Mouse (Mus musculus) kidney, embryonic 15.5 days (tissue): ENCODE data around the gene Ckb. TPM values are rescaled to one million over a fixed set of nuclear protein-coding genes. Genes with fewer than 3 reads are reported as not detected.

Source experiments
- ATAC-seq: fragments of 200-750 bp; cut with Nextera tagmentation; replicated peaks from 2 replicates; pipeline ENCODE4 v1.8.0; 2017; ENCODE audit warnings: moderate TSS enrichment; ENCODE audit not compliant: low FRiP score
- H3K27ac ChIP-seq: fragments of 300-500 bp; sonication (generic); 2 replicates; pipeline ENCODE4 v1.5.1; 2015; ENCODE audit warnings: mild to moderate bottlenecking, inconsistent platforms
- H3K27me3 ChIP-seq: fragments of 300-500 bp; sonication (generic); 2 replicates; pipeline ENCODE4 v1.6.1; 2015; ENCODE audit warnings: inconsistent platforms
- H3K36me3 ChIP-seq: fragments of 300-500 bp; sonication (generic); 2 replicates; pipeline ENCODE4 v1.6.1; 2015; ENCODE audit warnings: inconsistent platforms
- H3K4me1 ChIP-seq: fragments of 300-500 bp; sonication (generic); 2 replicates; pipeline ENCODE4 v1.6.1; 2015; ENCODE audit warnings: inconsistent platforms
- H3K4me2 ChIP-seq: fragments of 300-500 bp; sonication (generic); 2 replicates; pipeline ENCODE4 v1.6.1; 2015; ENCODE audit warnings: moderate library complexity, mild to moderate bottlenecking, inconsistent platforms
- H3K4me3 ChIP-seq: fragments of 300-500 bp; sonication (generic); replicated peaks from 2 replicates; pipeline ENCODE4 v1.5.1; 2015; ENCODE audit warnings: mild to moderate bottlenecking, inconsistent platforms
- H3K9ac ChIP-seq: fragments of 300-500 bp; sonication (generic); 2 replicates; pipeline ENCODE4 v1.6.1; 2015; ENCODE audit warnings: mild to moderate bottlenecking, inconsistent platforms
- H3K9me3 ChIP-seq: fragments of 300-500 bp; sonication (generic); replicated peaks from 2 replicates; pipeline ENCODE4 v1.6.1; 2016; ENCODE audit warnings: inconsistent platforms
- WGBS: fragments of 180-500 bp; shearing (Covaris S2); methylation state at CpG from one replicate; pipeline ENCODE4 v1.1.7; 2015; ENCODE audit warnings: mixed read lengths; 5-methylcytosine and 5-hydroxymethylcytosine counted together
- polyA plus RNA-seq: library from polyadenylated mRNA; unstranded; fragments of >200 nt; fragmentation: Nextera tagmentation; extraction: Ambion mirVana; gene quantifications from 2 replicates; pipeline ENCODE4 v1.2.1, GENCODE M21; 2015

Gene Ckb
- polyA plus RNA-seq, 1 experiment from 2014 or later, result 154 TPM

GRCm38 (mm10) chr12:111700920-111701458 lies 28.9 kb upstream of the Ckb start:
- no peaks in the 10 kb centered on the region for H3K36me3 ChIP-seq
- peaks cover 15% of the 10 kb centered on the region for H3K4me1 ChIP-seq
- H3K27ac ChIP-seq, result no peak overlapping the region
- no peaks in the 10 kb centered on the region for H3K27me3 ChIP-seq
- WGBS, result 47% methylated on average over 9 of the region's 9 CpGs
- no peaks in the 10 kb centered on the region for H3K9me3 ChIP-seq
- no peak overlapping the region for H3K4me3 ChIP-seq
- H3K4me2 ChIP-seq, result no peak overlapping the region
- no peak for ATAC-seq
- H3K9ac ChIP-seq, result no peak overlapping the region

GRCm38 (mm10) chr12:111699542-111699941 lies 27.4 kb upstream of the Ckb start:
- Histone ChIP-seq H3K9me3 (no peaks in the 10 kb centered on the region), H3K27me3 (no peaks in the 10 kb centered on the region), H3K36me3 (no peaks in the 10 kb centered on the region), H3K4me2 (no peak overlapping the region), H3K27ac (no peak overlapping the region), H3K9ac (no peak overlapping the region), H3K4me1 (peaks cover 11% of the 10 kb centered on the region), H3K4me3 (no peak overlapping the region)
- 79% methylated on average over 4 of the region's 4 CpGs for WGBS
- ATAC-seq, result no peak

GRCm38 (mm10) chr12:111698346-111698913 lies 26.3 kb upstream of the Ckb start:
- 84% methylated on average over 6 of the region's 6 CpGs for WGBS
- H3K27me3 ChIP-seq, result no peaks in the 10 kb centered on the region
- no peak overlapping the region for H3K4me2 ChIP-seq
- H3K4me3 ChIP-seq, result no peak overlapping the region
- H3K36me3 ChIP-seq, result no peaks in the 10 kb centered on the region
- peaks cover 21% of the 10 kb centered on the region for H3K4me1 ChIP-seq
- ATAC-seq, result no peak
- H3K9me3 ChIP-seq, result no peaks in the 10 kb centered on the region
- H3K9ac ChIP-seq, result no peak overlapping the region
- no peak overlapping the region for H3K27ac ChIP-seq

GRCm38 (mm10) chr12:111697708-111698107 lies 25.6 kb upstream of the Ckb start:
- Histone ChIP-seq H3K4me1 (peaks cover 28% of the 10 kb centered on the region), H3K27ac (no peak overlapping the region), H3K4me3 (no peak overlapping the region), H3K9ac (no peak overlapping the region), H3K36me3 (no peaks in the 10 kb centered on the region), H3K27me3 (no peaks in the 10 kb centered on the region), H3K9me3 (no peaks in the 10 kb centered on the region), H3K4me2 (no peak overlapping the region)
- ATAC-seq, result no peak
- 64% methylated on average over 4 of the region's 4 CpGs for WGBS

GRCm38 (mm10) chr12:111696239-111696638 lies 24.1 kb upstream of the Ckb start:
- Histone ChIP-seq H3K27ac (no peak overlapping the region), H3K4me1 (peaks cover 42% of the 10 kb centered on the region), H3K27me3 (no peaks in the 10 kb centered on the region), H3K4me2 (no peak overlapping the region), H3K4me3 (no peak overlapping the region), H3K36me3 (no peaks in the 10 kb centered on the region), H3K9ac (no peak overlapping the region), H3K9me3 (no peaks in the 10 kb centered on the region)
- ATAC-seq, result no peak
- WGBS, result 26% methylated on average over 6 of the region's 6 CpGs

GRCm38 (mm10) chr12:111694880-111695804 lies 23.0 kb upstream of the Ckb start:
- Histone ChIP-seq H3K4me3 (no peak overlapping the region), H3K4me2 (0 out of 2 replicates have a peak overlapping the region, but pooled peaks have one; percentile 37), H3K27ac (peak overlapping the region; percentile 71), H3K9me3 (no peaks in the 10 kb centered on the region), H3K4me1 (peaks cover 47% of the 10 kb centered on the region), H3K36me3 (no peaks in the 10 kb centered on the region), H3K9ac (no peak overlapping the region), H3K27me3 (no peaks in the 10 kb centered on the region)
- no peak for ATAC-seq
- WGBS, result 59% methylated on average over 13 of the region's 13 CpGs

- Histone ChIP-seq H3K27me3 (no peaks in the 10 kb centered on the region), H3K27ac (peak overlapping the region; percentile 71), H3K9me3 (no peaks in the 10 kb centered on the region), H3K9ac (peak overlapping the region; percentile 21; the same call in 1 of the 2 replicates), H3K4me2 (peak overlapping the region; percentile 37), H3K4me1 (peaks cover 50% of the 10 kb centered on the region), H3K36me3 (no peaks in the 10 kb centered on the region), H3K4me3 (no peak overlapping the region)
- peak; percentile 12; the same call in 1 of the 2 replicates for ATAC-seq
- WGBS, result 13% methylated on average over 12 of the region's 12 CpGs
Measured at GRCm38 (mm10) chr12:111694271-111694781, 22.2 kb upstream of the Ckb start.

GRCm38 (mm10) chr12:111693341-111694270 lies 21.5 kb upstream of the Ckb start:
- WGBS, result 31% methylated on average over 18 of the region's 18 CpGs
- H3K36me3 ChIP-seq, result no peaks in the 10 kb centered on the region
- no peak overlapping the region for H3K4me3 ChIP-seq
- H3K4me1 ChIP-seq, result peaks cover 50% of the 10 kb centered on the region
- H3K9me3 ChIP-seq, result no peaks in the 10 kb centered on the region
- peak; percentile 68 for ATAC-seq
- no peaks in the 10 kb centered on the region for H3K27me3 ChIP-seq
- H3K27ac ChIP-seq, result peak overlapping the region; percentile 71
- peak overlapping the region; percentile 37 for H3K4me2 ChIP-seq
- peak overlapping the region; percentile 21; the same call in 1 of the 2 replicates for H3K9ac ChIP-seq

GRCm38 (mm10) chr12:111692899-111693298 lies 20.8 kb upstream of the Ckb start:
- no peak overlapping the region for H3K4me3 ChIP-seq
- H3K36me3 ChIP-seq, result no peaks in the 10 kb centered on the region
- H3K27me3 ChIP-seq, result no peaks in the 10 kb centered on the region
- peak overlapping the region; percentile 71 for H3K27ac ChIP-seq
- no peak for ATAC-seq
- no peak overlapping the region for H3K9ac ChIP-seq
- 76% methylated on average over 5 of the region's 5 CpGs for WGBS
- H3K4me2 ChIP-seq, result no peak overlapping the region
- peaks cover 55% of the 10 kb centered on the region for H3K4me1 ChIP-seq
- no peaks in the 10 kb centered on the region for H3K9me3 ChIP-seq

GRCm38 (mm10) chr12:111691346-111691872 lies 19.3 kb upstream of the Ckb start:
- no peaks in the 10 kb centered on the region for H3K27me3 ChIP-seq
- H3K9me3 ChIP-seq, result no peaks in the 10 kb centered on the region
- H3K36me3 ChIP-seq, result no peaks in the 10 kb centered on the region
- peaks cover 64% of the 10 kb centered on the region for H3K4me1 ChIP-seq
- H3K9ac ChIP-seq, result no peak overlapping the region
- no peak overlapping the region for H3K4me3 ChIP-seq
- 15% methylated on average over 5 of the region's 5 CpGs for WGBS
- peak overlapping the region; percentile 34 for H3K27ac ChIP-seq
- no peak overlapping the region for H3K4me2 ChIP-seq
- no peak for ATAC-seq

- Histone ChIP-seq H3K27me3 (no peaks in the 10 kb centered on the region), H3K4me3 (no peak overlapping the region), H3K4me2 (no peak overlapping the region), H3K9me3 (no peaks in the 10 kb centered on the region), H3K4me1 (peaks cover 53% of the 10 kb centered on the region), H3K27ac (no peak overlapping the region), H3K36me3 (no peaks in the 10 kb centered on the region), H3K9ac (no peak overlapping the region)
- WGBS, result 79% methylated on average over 11 of the region's 11 CpGs
- no peak for ATAC-seq
Measured at GRCm38 (mm10) chr12:111689426-111689825, 17.3 kb upstream of the Ckb start.
